Mouse (Mus musculus): ENCODE data around the gene Gli3.

Gli3 gene

GRCm38 (mm10) chr13:15724723-15725122 lies 261.7 kb downstream of the Gli3 start:
- DNase-seq, result no peak

GRCm38 (mm10) chr13:15741771-15742170 lies 278.7 kb downstream of the Gli3 start:
- no peak for DNase-seq

DNA sequence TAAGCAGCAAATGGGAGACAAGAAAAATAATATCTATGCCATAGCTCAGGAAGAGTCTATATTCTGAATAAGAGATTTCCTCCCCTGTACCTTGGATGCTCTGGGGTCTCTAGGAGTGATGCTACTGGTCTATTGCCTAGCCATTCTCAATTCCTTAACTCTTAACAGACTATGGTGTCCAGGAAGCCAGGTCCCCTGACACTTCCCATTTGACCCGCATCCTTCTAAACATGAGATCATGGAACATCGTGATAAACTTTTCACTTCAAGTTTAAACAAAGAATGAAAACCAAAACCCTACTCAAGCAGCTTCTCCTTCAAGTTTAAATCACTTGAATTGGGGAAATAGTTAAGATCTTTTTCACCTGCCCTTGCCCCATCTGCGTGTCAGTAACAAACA lies 279.3 kb downstream of the Gli3 start:
- DNase-seq, result no peak

- no peak for DNase-seq
These were observed 279.7 kb downstream of the Gli3 start for GRCm38 (mm10) chr13:15742777-15743176.

DNA sequence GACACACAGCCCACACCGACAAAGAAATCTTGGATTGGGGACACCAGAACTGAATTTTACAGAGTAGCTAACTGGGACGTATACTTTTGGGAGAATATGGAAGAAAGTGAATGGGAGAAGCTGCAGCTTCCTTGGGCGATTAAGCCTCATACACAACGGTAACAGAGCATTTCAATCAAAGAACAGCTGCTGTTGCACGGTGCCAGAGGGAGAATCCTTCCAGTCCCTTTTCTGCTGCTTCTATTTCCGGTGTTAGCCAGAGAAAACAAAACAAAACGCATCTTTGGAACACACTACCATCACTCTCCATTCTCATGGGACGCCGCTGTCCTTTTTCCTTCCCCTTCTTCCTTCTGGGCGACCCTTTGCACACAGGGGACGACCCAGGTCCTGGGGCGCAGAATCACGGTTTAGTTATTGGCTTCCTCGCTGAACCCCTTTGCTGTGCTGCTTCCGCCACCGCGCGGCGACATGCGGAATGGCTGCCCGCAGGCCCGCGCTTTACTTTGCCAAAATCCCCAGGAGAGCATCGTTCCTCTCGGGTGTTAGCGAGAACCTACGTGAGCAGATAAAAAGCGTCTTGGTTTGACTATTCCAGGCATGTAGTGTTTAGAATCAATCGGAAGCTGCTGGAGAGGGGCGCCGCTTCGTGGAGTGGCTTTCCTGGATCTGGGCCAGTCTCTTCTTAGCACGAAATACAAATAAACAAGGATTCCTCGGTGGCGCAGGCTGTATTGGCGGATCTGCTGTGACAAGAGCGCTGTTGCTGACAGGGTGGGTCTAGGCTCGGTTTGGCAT lies 296.0 kb downstream of the Gli3 start:
- peak; percentile 42 to 44 for DNase-seq

DNA sequence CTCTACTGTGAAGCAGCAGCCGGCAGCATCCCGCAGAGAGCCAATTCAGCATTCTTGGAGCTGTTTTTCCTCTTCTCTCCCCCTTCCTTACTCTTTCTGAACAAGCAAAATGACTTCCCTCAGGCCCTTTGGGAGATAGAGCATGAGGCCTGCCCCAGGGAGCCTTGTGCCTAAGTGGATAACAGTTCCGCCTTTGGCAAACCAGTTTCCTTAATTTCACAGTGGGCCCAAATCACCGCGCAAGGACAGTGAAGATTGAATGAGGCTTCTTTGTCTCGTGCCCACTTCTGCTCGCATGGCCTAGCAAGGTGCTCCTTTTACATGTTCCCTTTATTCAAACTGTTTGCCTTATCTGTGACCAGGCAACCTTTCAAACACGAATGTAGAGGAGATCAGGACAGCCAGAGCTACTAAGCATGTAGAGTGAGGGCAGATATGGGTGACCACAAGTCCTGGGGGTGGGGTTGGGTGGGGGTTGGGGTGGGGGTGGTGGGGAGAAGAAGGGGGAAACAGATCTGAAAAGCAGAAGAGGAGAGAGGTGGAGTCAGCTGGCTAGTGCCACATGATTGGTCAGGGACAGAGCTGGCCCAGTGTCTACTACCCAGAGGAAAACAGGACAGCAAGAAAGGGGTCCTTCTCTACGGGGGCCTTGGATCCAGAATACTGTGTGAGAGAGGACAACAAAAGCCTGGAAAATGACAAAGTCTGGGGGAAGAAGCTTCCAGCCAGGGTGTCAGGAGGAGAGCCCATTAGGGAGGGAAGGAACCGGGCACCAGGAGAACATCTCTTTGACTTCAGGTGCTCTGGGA lies 296.8 kb downstream of the Gli3 start:
- DNase-seq, result no peak

DNA sequence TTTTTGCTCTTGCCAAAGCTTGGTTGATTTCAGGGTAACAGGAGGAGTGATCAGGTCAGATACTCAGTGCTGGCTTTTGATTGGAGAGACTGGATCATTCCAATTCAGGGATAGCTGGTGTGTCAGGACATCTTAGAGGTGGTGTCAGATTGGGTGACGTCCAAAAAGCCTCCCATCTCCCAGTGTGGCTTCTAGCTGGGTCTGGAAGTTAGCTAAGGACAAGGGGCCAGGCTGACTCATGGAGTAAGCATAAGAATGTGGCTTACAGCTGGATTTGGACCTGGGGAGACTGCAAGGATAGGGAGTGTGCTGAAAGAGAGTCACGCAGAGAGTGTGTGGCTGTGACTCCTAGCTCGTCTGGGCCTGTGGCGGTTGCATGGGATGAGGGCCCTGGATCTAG lies 299.3 kb downstream of the Gli3 start:
- DNase-seq, result no peak

- no peak for DNase-seq
These were observed 299.9 kb downstream of the Gli3 start for GRCm38 (mm10) chr13:15762901-15763417.

- no peak for DNase-seq
These were observed 314.6 kb downstream of the Gli3 start for GRCm38 (mm10) chr13:15777624-15778023.

Measured in thymus, postnatal 36 days (tissue).